Mouse (Mus musculus) neural tube, embryonic 15.5 days (tissue): ENCODE measurements around the gene Kctd10. TPM values are rescaled to one million over a fixed set of nuclear protein-coding genes. Genes with fewer than 3 reads are reported as not detected.

Experiments used
- ATAC-seq: fragments of 200-750 bp; cut with Nextera tagmentation; 2 replicates; pipeline ENCODE4 v1.8.0; 2017; ENCODE audit warnings: mild to moderate bottlenecking, moderate TSS enrichment, moderate library complexity; ENCODE audit not compliant: low FRiP score
- H3K27ac ChIP-seq: fragments of 300-500 bp; sonication (generic); replicated peaks from 2 replicates; pipeline ENCODE4 v1.5.1; 2015; ENCODE audit warnings: mild to moderate bottlenecking, inconsistent platforms
- H3K27me3 ChIP-seq: fragments of 300-500 bp; sonication (generic); replicated peaks from 2 replicates; pipeline ENCODE4 v1.6.1; 2015; ENCODE audit warnings: inconsistent platforms
- H3K36me3 ChIP-seq: fragments of 300-500 bp; sonication (generic); 2 replicates; pipeline ENCODE4 v1.6.1; 2015; ENCODE audit warnings: inconsistent platforms
- H3K4me1 ChIP-seq: fragments of 300-500 bp; sonication (generic); 2 replicates; pipeline ENCODE4 v1.6.1; 2015; ENCODE audit warnings: inconsistent platforms
- H3K4me2 ChIP-seq: fragments of 300-500 bp; sonication (generic); 2 replicates; pipeline ENCODE4 v1.6.1; 2015; ENCODE audit warnings: inconsistent platforms, mild to moderate bottlenecking, moderate library complexity
- H3K4me3 ChIP-seq: fragments of 300-500 bp; sonication (generic); replicated peaks from 2 replicates; pipeline ENCODE4 v1.5.1; 2015; ENCODE audit warnings: mild to moderate bottlenecking, inconsistent platforms
- H3K9ac ChIP-seq: fragments of 300-500 bp; sonication (generic); replicated peaks from 2 replicates; pipeline ENCODE4 v1.6.1; 2015; ENCODE audit warnings: mild to moderate bottlenecking, inconsistent platforms
- H3K9me3 ChIP-seq: fragments of 300-500 bp; sonication (generic); replicated peaks from 2 replicates; pipeline ENCODE4 v1.6.1; 2016; ENCODE audit warnings: inconsistent platforms
- WGBS: fragments of 180-500 bp; shearing (Covaris S2); methylation state at CpG from one replicate; pipeline ENCODE4 v1.1.7; 2015; ENCODE audit warnings: mixed read lengths; 5-methylcytosine and 5-hydroxymethylcytosine counted together
- polyA plus RNA-seq: library from polyadenylated mRNA; unstranded; fragments of >200 nt; fragmentation: Nextera tagmentation; extraction: Ambion mirVana; gene quantifications from 2 replicates; pipeline ENCODE4 v1.2.1, GENCODE M21; 2015

Kctd10 gene
- polyA plus RNA-seq, 1 experiment from 2014 or later, result 50.5 TPM

- 82% methylated on average over 23 of the region's 23 CpGs for WGBS
- ATAC-seq, result no peak
- H3K4me1 ChIP-seq, result no peaks in the 10 kb centered on the region
Measured at GRCm38 (mm10) chr5:114412361-114412998, 32.2 kb upstream of the Kctd10 start.

DNA sequence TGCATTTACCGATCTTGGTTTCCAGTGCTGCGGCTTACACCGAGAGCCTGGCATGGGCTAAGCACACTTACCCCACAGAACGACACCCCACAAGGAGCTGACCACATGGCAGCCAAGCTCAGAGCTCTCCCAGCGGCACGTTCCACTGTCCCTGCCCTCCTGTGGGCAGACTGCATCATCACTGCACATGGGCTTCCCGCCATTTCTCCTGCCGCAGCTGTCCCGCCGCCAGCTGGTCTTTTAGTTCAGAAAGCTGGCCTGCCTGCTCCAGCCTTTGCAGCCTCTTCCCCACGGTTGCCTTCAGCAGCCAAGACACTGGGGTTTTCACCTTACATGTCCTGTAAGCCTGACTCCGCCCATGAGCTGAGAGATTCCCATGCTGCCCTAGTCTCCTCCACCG, 30.1 kb upstream of the Kctd10 start:
- no peaks in the 10 kb centered on the region for H3K27me3 ChIP-seq
- H3K4me3 ChIP-seq, result no peak overlapping the region
- H3K9ac ChIP-seq, result no peak overlapping the region
- no peak overlapping the region for H3K27ac ChIP-seq
- 89% methylated on average over 13 of the region's 13 CpGs for WGBS
- no peaks in the 10 kb centered on the region for H3K4me1 ChIP-seq
- H3K4me2 ChIP-seq, result no peak overlapping the region
- peaks cover 99% of the 10 kb centered on the region for H3K36me3 ChIP-seq
- H3K9me3 ChIP-seq, result no peaks in the 10 kb centered on the region
- no peak for ATAC-seq

More at GRCm38 (mm10) chr5:114412361-114412998, 32.2 kb upstream of the Kctd10 start:
- H3K36me3 ChIP-seq, result peaks cover 99% of the 10 kb centered on the region
- H3K27me3 ChIP-seq, result no peaks in the 10 kb centered on the region
- H3K27ac ChIP-seq, result no peak overlapping the region
- H3K4me2 ChIP-seq, result no peak overlapping the region
- H3K9me3 ChIP-seq, result no peaks in the 10 kb centered on the region
- H3K4me3 ChIP-seq, result no peak overlapping the region
- H3K9ac ChIP-seq, result no peak overlapping the region

- Histone ChIP-seq H3K9ac (no peak overlapping the region), H3K36me3 (peaks cover 99% of the 10 kb centered on the region), H3K4me2 (no peak overlapping the region), H3K9me3 (no peaks in the 10 kb centered on the region), H3K27ac (no peak overlapping the region), H3K4me1 (no peaks in the 10 kb centered on the region), H3K4me3 (no peak overlapping the region), H3K27me3 (no peaks in the 10 kb centered on the region)
- ATAC-seq, result no peak
- 95% methylated on average over 11 of the region's 11 CpGs for WGBS
Measured at GRCm38 (mm10) chr5:114408846-114409245, 28.5 kb upstream of the Kctd10 start.

GRCm38 (mm10) chr5:114407810-114408209, 27.5 kb upstream of the Kctd10 start:
- 89% methylated on average over 9 of the region's 9 CpGs for WGBS
- no peak overlapping the region for H3K4me3 ChIP-seq
- H3K9me3 ChIP-seq, result no peaks in the 10 kb centered on the region
- no peak overlapping the region for H3K4me2 ChIP-seq
- H3K36me3 ChIP-seq, result peaks cover 98% of the 10 kb centered on the region
- no peak for ATAC-seq
- no peak overlapping the region for H3K9ac ChIP-seq
- no peak overlapping the region for H3K27ac ChIP-seq
- H3K4me1 ChIP-seq, result no peaks in the 10 kb centered on the region
- H3K27me3 ChIP-seq, result no peaks in the 10 kb centered on the region

DNA sequence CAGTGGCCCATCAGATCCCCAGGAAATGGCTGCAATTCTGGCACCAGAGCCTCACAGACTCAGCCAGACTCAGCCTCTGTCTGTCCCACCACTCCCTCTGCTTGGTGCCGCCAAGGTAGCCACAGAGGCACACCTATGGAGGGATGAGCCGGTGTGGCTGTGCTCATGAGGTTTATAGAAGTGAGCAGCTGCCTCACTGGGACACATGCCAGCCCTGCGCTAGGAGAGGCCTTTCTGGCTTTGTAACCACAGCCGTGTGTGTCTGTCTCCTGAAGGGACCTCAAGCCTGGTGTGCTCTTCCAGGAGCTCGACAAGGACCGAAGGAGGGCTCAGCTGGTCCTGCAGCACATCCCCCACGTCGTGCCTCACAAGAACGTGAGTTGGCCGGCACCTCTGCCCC, 27.0 kb upstream of the Kctd10 start:
- no peak overlapping the region for H3K27ac ChIP-seq
- H3K9ac ChIP-seq, result no peak overlapping the region
- peaks cover 98% of the 10 kb centered on the region for H3K36me3 ChIP-seq
- no peaks in the 10 kb centered on the region for H3K4me1 ChIP-seq
- no peak for ATAC-seq
- WGBS, result 76% methylated on average over 10 of the region's 10 CpGs
- H3K4me3 ChIP-seq, result no peak overlapping the region
- H3K27me3 ChIP-seq, result no peaks in the 10 kb centered on the region
- no peaks in the 10 kb centered on the region for H3K9me3 ChIP-seq
- no peak overlapping the region for H3K4me2 ChIP-seq

DNA sequence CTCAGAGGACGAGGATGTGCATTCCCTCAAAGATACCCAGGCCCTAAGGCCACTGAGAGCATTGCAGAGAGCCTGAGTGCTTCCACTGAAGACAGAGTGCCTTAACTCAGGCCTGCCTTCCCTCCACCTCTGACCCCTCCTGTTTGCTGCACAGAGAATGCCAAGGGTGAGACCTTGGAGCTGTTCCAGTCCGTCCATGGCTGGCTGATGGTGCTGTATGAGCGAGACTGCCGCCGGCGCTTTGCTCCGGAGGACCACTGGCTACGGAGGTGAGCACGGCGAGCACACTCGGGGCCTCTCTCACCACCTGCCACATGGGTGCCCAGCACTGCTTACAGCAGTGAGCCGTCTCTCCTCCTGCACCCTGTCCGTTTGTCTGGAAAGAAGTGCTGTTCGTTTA, 26.3 kb upstream of the Kctd10 start:
- H3K27ac ChIP-seq, result no peak overlapping the region
- no peak for ATAC-seq
- H3K9ac ChIP-seq, result no peak overlapping the region
- H3K27me3 ChIP-seq, result no peaks in the 10 kb centered on the region
- H3K4me3 ChIP-seq, result no peak overlapping the region
- no peak overlapping the region for H3K4me2 ChIP-seq
- peaks cover 98% of the 10 kb centered on the region for H3K36me3 ChIP-seq
- H3K4me1 ChIP-seq, result no peaks in the 10 kb centered on the region
- H3K9me3 ChIP-seq, result no peaks in the 10 kb centered on the region
- 94% methylated on average over 14 of the region's 14 CpGs for WGBS

DNA sequence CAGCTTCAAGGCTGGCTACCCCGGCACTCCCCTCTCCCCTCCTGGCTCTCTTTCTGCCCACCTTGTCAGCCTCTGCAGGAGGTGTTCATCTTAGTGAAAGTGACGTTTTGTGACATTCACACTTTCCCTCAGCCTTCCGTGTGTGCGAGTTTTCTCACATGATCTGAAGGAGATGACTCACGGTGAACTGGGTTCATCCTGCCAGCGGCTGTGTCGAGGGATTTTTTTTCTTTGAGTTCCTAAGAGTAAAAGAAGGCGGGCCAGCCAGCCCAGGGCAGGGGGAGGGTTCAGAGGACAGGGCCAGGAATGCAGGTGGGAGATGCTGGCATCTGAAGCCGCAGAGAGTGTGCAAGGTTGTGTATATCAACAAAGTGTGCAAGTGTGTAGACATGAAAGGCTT, 12.9 kb upstream of the Kctd10 start:
- Histone ChIP-seq H3K4me2 (no peak overlapping the region), H3K9ac (no peak overlapping the region), H3K27me3 (no peaks in the 10 kb centered on the region), H3K9me3 (no peaks in the 10 kb centered on the region), H3K4me3 (no peak overlapping the region), H3K4me1 (no peaks in the 10 kb centered on the region), H3K36me3 (peaks cover 87% of the 10 kb centered on the region), H3K27ac (no peak overlapping the region)
- ATAC-seq, result no peak
- 90% methylated on average over 9 of the region's 9 CpGs for WGBS

- ATAC-seq, result no peak
- Histone ChIP-seq H3K36me3 (peaks cover 43% of the 10 kb centered on the region), H3K27me3 (no peaks in the 10 kb centered on the region)
Measured at GRCm38 (mm10) chr5:114384448-114384847, 4.1 kb upstream of the Kctd10 start.

GRCm38 (mm10) chr5:114383184-114383904, 3.0 kb upstream of the Kctd10 start:
- H3K27me3 ChIP-seq, result no peaks in the 10 kb centered on the region
- H3K27ac ChIP-seq, result no peak overlapping the region
- WGBS, result 82% methylated on average over 9 of the region's 9 CpGs
- ATAC-seq, result no peak
- no peaks in the 10 kb centered on the region for H3K9me3 ChIP-seq
- H3K36me3 ChIP-seq, result peaks cover 32% of the 10 kb centered on the region
- H3K4me2 ChIP-seq, result no peak overlapping the region
- H3K4me3 ChIP-seq, result no peak overlapping the region
- no peak overlapping the region for H3K9ac ChIP-seq
- peaks cover 29% of the 10 kb centered on the region for H3K4me1 ChIP-seq

More at GRCm38 (mm10) chr5:114384448-114384847, 4.1 kb upstream of the Kctd10 start:
- H3K4me1 ChIP-seq, result peaks cover 18% of the 10 kb centered on the region
- H3K9me3 ChIP-seq, result no peaks in the 10 kb centered on the region
- WGBS, result 90% methylated on average over 8 of the region's 8 CpGs
- H3K27ac ChIP-seq, result no peak overlapping the region
- H3K4me2 ChIP-seq, result no peak overlapping the region
- no peak overlapping the region for H3K4me3 ChIP-seq
- no peak overlapping the region for H3K9ac ChIP-seq

GRCm38 (mm10) chr5:114381013-114381351, 674 bp upstream of the Kctd10 start:
- no peak; the same call in 1 of the 2 replicates for ATAC-seq
- peaks cover 50% of the 10 kb centered on the region for H3K4me1 ChIP-seq
- H3K4me2 ChIP-seq, result peak overlapping the region; percentile 80
- peak overlapping the region; percentile 94 for H3K27ac ChIP-seq
- H3K27me3 ChIP-seq, result no peaks in the 10 kb centered on the region
- H3K9me3 ChIP-seq, result no peaks in the 10 kb centered on the region
- peak overlapping the region; percentile 95 for H3K4me3 ChIP-seq
- peaks cover 10% of the 10 kb centered on the region for H3K36me3 ChIP-seq
- 1% methylated on average over 17 of the region's 18 CpGs for WGBS
- H3K9ac ChIP-seq, result peak overlapping the region; percentile 95

- H3K9ac ChIP-seq, result peak overlapping the region; percentile 95
- peak; percentile 37 for ATAC-seq
- WGBS, result under 1% methylated on average over 20 of the region's 20 CpGs
Measured at GRCm38 (mm10) chr5:114379763-114380162, 545 bp downstream of the Kctd10 start.

GRCm38 (mm10) chr5:114378936-114379335, 1.4 kb downstream of the Kctd10 start:
- 61% methylated on average over 6 of the region's 6 CpGs for WGBS
- no peaks in the 10 kb centered on the region for H3K27me3 ChIP-seq
- peak overlapping the region; percentile 80 for H3K4me2 ChIP-seq
- peaks cover 15% of the 10 kb centered on the region for H3K36me3 ChIP-seq
- H3K4me1 ChIP-seq, result peaks cover 63% of the 10 kb centered on the region
- peak overlapping the region; percentile 95 for H3K9ac ChIP-seq
- H3K4me3 ChIP-seq, result peak overlapping the region; percentile 95
- H3K9me3 ChIP-seq, result no peaks in the 10 kb centered on the region
- H3K27ac ChIP-seq, result no peak overlapping the region
- ATAC-seq, result no peak

More at GRCm38 (mm10) chr5:114379763-114380162, 545 bp downstream of the Kctd10 start:
- Histone ChIP-seq H3K4me1 (peaks cover 55% of the 10 kb centered on the region), H3K27me3 (no peaks in the 10 kb centered on the region), H3K4me2 (peak overlapping the region; percentile 80), H3K27ac (peak overlapping the region; percentile 94), H3K4me3 (peak overlapping the region; percentile 95), H3K36me3 (peaks cover 10% of the 10 kb centered on the region), H3K9me3 (no peaks in the 10 kb centered on the region)
